Mouse (Mus musculus): ENCODE measurements at regions not wholly inside any gene's neighbourhood (a gene's known extent, or its start where the extent isn't known, plus 50 kb on each side); places are given as distances from the start of the nearest gene placed in this dataset.

GRCm38 (mm10) chr17:69686383-69686782, 247.3 kb downstream of the Akain1 start:
- H3K27me3 ChIP-seq (ENCODE audit: insufficient read depth, low read length), result no peaks in the 10 kb centered on the region
- H3K9me3 ChIP-seq (replicated peaks; ENCODE audit: low read length), result no peaks in the 10 kb centered on the region
- H3K36me3 ChIP-seq (ENCODE audit: insufficient read depth, low read length), result no peaks in the 10 kb centered on the region
- H3K9ac ChIP-seq (ENCODE audit: low read depth, low read length), result no peak overlapping the region
- WGBS, result 68% methylated on average over 2 of the region's 2 CpGs
- H3K4me3 ChIP-seq (replicated peaks; ENCODE audit: low read depth, low read length), result no peak overlapping the region
- DNase-seq (ENCODE audit: low spot score) (no peak), ATAC-seq (replicated peaks; ENCODE audit: low FRiP score, low read depth) (no peak)
- H3K4me2 ChIP-seq (ENCODE audit: low read length), result no peak overlapping the region
- no peak overlapping the region for H3K27ac ChIP-seq
- no peaks in the 10 kb centered on the region for H3K4me1 ChIP-seq (replicated peaks; ENCODE audit: insufficient read depth, low read length)
- TF ChIP-seq CTCF (IDR thresholded peaks at IDR 0.05; ENCODE audit: low read depth), result no peak

- Histone ChIP-seq H3K36me3 (ENCODE audit: insufficient read depth, low read length) (no peaks in the 10 kb centered on the region), H3K27ac (no peak overlapping the region), H3K27me3 (ENCODE audit: insufficient read depth, low read length) (no peaks in the 10 kb centered on the region), H3K9me3 (replicated peaks; ENCODE audit: low read length) (no peaks in the 10 kb centered on the region), H3K4me1 (replicated peaks; ENCODE audit: insufficient read depth, low read length) (no peaks in the 10 kb centered on the region), H3K4me3 (replicated peaks; ENCODE audit: low read depth, low read length) (no peak overlapping the region), H3K4me2 (ENCODE audit: low read length) (no peak overlapping the region), H3K9ac (ENCODE audit: low read depth, low read length) (no peak overlapping the region)
- WGBS, result 79% methylated on average over 3 of the region's 3 CpGs
- no peak for ATAC-seq (replicated peaks; ENCODE audit: low FRiP score, low read depth)
- DNase-seq (ENCODE audit: low spot score), result no peak
- TF ChIP-seq CTCF (IDR thresholded peaks at IDR 0.05; ENCODE audit: low read depth), result no peak
Observed at GRCm38 (mm10) chr17:69695341-69695740, 256.2 kb downstream of the Akain1 start.

- no peak for TF ChIP-seq CTCF (IDR thresholded peaks at IDR 0.05; ENCODE audit: low read depth)
- ATAC-seq (replicated peaks; ENCODE audit: low FRiP score, low read depth) (no peak), DNase-seq (ENCODE audit: low spot score) (no peak)
- Histone ChIP-seq H3K4me3 (replicated peaks; ENCODE audit: low read depth, low read length) (no peak overlapping the region), H3K4me2 (ENCODE audit: low read length) (no peak overlapping the region), H3K9ac (ENCODE audit: low read depth, low read length) (no peak overlapping the region), H3K36me3 (ENCODE audit: insufficient read depth, low read length) (no peaks in the 10 kb centered on the region), H3K9me3 (replicated peaks; ENCODE audit: low read length) (no peaks in the 10 kb centered on the region), H3K27me3 (ENCODE audit: insufficient read depth, low read length) (no peaks in the 10 kb centered on the region), H3K4me1 (replicated peaks; ENCODE audit: insufficient read depth, low read length) (no peaks in the 10 kb centered on the region), H3K27ac (no peak overlapping the region)
- WGBS, result 85% methylated on average over 4 of the region's 4 CpGs
Observed at GRCm38 (mm10) chr17:69727325-69727724, 241.5 kb upstream of the Dlgap1 start.

- no peak for ATAC-seq (replicated peaks; ENCODE audit: low FRiP score, low read depth)
- no peak overlapping the region for H3K4me2 ChIP-seq (ENCODE audit: low read length)
Observed at GRCm38 (mm10) chr17:69732981-69733380, 235.9 kb upstream of the Dlgap1 start.

GRCm38 (mm10) chr17:69736379-69737096, 232.3 kb upstream of the Dlgap1 start:
- Histone ChIP-seq H3K4me2 (ENCODE audit: low read length) (no peak overlapping the region), H3K9ac (ENCODE audit: low read depth, low read length) (no peak overlapping the region), H3K27me3 (ENCODE audit: insufficient read depth, low read length) (no peaks in the 10 kb centered on the region), H3K9me3 (replicated peaks; ENCODE audit: low read length) (no peaks in the 10 kb centered on the region), H3K4me3 (replicated peaks; ENCODE audit: low read depth, low read length) (no peak overlapping the region), H3K4me1 (replicated peaks; ENCODE audit: insufficient read depth, low read length) (no peaks in the 10 kb centered on the region), H3K36me3 (ENCODE audit: insufficient read depth, low read length) (no peaks in the 10 kb centered on the region), H3K27ac (no peak overlapping the region)
- ATAC-seq (replicated peaks; ENCODE audit: low FRiP score, low read depth) (no peak), DNase-seq (ENCODE audit: low spot score) (no peak)
- 65% methylated on average over 4 of the region's 4 CpGs for WGBS
- no peak for TF ChIP-seq CTCF (IDR thresholded peaks at IDR 0.05; ENCODE audit: low read depth)

More at GRCm38 (mm10) chr17:69732981-69733380, 235.9 kb upstream of the Dlgap1 start:
- Histone ChIP-seq H3K4me1 (replicated peaks; ENCODE audit: insufficient read depth, low read length) (no peaks in the 10 kb centered on the region), H3K36me3 (ENCODE audit: insufficient read depth, low read length) (no peaks in the 10 kb centered on the region), H3K27ac (no peak overlapping the region), H3K4me3 (replicated peaks; ENCODE audit: low read depth, low read length) (no peak overlapping the region), H3K27me3 (ENCODE audit: insufficient read depth, low read length) (no peaks in the 10 kb centered on the region), H3K9me3 (replicated peaks; ENCODE audit: low read length) (no peaks in the 10 kb centered on the region), H3K9ac (ENCODE audit: low read depth, low read length) (no peak overlapping the region)
- WGBS, result 93% methylated on average over 11 of the region's 11 CpGs
- no peak for TF ChIP-seq CTCF (IDR thresholded peaks at IDR 0.05; ENCODE audit: low read depth)
- DNase-seq (ENCODE audit: low spot score), result no peak

GRCm38 (mm10) chr17:69769002-69769421, 199.9 kb upstream of the Dlgap1 start:
- no peak for TF ChIP-seq CTCF (IDR thresholded peaks at IDR 0.05; ENCODE audit: low read depth)
- H3K4me2 ChIP-seq (ENCODE audit: low read length), result no peak overlapping the region
- WGBS, result 71% methylated on average over 8 of the region's 8 CpGs
- no peaks in the 10 kb centered on the region for H3K4me1 ChIP-seq (replicated peaks; ENCODE audit: insufficient read depth, low read length)
- no peak for DNase-seq (ENCODE audit: low spot score)
- no peak overlapping the region for H3K4me3 ChIP-seq (replicated peaks; ENCODE audit: low read depth, low read length)
- no peak overlapping the region for H3K27ac ChIP-seq
- ATAC-seq (replicated peaks; ENCODE audit: low FRiP score, low read depth), result no peak
- no peak overlapping the region for H3K9ac ChIP-seq (ENCODE audit: low read depth, low read length)
- no peaks in the 10 kb centered on the region for H3K36me3 ChIP-seq (ENCODE audit: insufficient read depth, low read length)
- H3K9me3 ChIP-seq (replicated peaks; ENCODE audit: low read length), result no peaks in the 10 kb centered on the region
- H3K27me3 ChIP-seq (ENCODE audit: insufficient read depth, low read length), result no peaks in the 10 kb centered on the region

- DNase-seq (ENCODE audit: low spot score) (no peak), ATAC-seq (replicated peaks; ENCODE audit: low FRiP score, low read depth) (no peak)
- 74% methylated on average over 4 of the region's 4 CpGs for WGBS
Observed at GRCm38 (mm10) chr17:69770046-69770445, 198.8 kb upstream of the Dlgap1 start.

More at GRCm38 (mm10) chr17:69770046-69770445, 198.8 kb upstream of the Dlgap1 start:
- H3K9ac ChIP-seq (ENCODE audit: low read depth, low read length), result no peak overlapping the region
- H3K27me3 ChIP-seq (ENCODE audit: insufficient read depth, low read length), result no peaks in the 10 kb centered on the region
- no peak overlapping the region for H3K4me2 ChIP-seq (ENCODE audit: low read length)
- H3K27ac ChIP-seq, result no peak overlapping the region
- TF ChIP-seq CTCF (IDR thresholded peaks at IDR 0.05; ENCODE audit: low read depth), result no peak
- no peaks in the 10 kb centered on the region for H3K9me3 ChIP-seq (replicated peaks; ENCODE audit: low read length)
- H3K4me3 ChIP-seq (replicated peaks; ENCODE audit: low read depth, low read length), result no peak overlapping the region
- no peaks in the 10 kb centered on the region for H3K4me1 ChIP-seq (replicated peaks; ENCODE audit: insufficient read depth, low read length)
- H3K36me3 ChIP-seq (ENCODE audit: insufficient read depth, low read length), result no peaks in the 10 kb centered on the region

All from kidney, postnatal 0 days (tissue).